Comparison of ENCODE assay signal across 10 mouse cellular contexts in genomic region chr4:152622022-152622777, GRCm38 (mm10).
DNase-seq lines count a peak whose midpoint lies in the region; ATAC-seq and TF ChIP-seq lines count a peak whose summit lies in the region.
"Had no signal": no experiment of that assay in that cellular context is flagged by ENCODE, and none has a peak within 500 bp of the region (broad histone marks: within the 10 kb centered on the region; RNA-seq: fewer than 3 reads in every experiment).

No protein-coding gene starts in this region.

- no peak overlapping the region for H3K4me3 ChIP-seq in forebrain, embryonic 11.5 days (ENCODE audit: low read depth, low read length)
- no peak overlapping the region for H3K4me3 ChIP-seq in hindbrain, postnatal 0 days (ENCODE audit: low read length)
- H3K4me3 ChIP-seq in neural tube, embryonic 14.5 days (ENCODE audit: low read depth, low read length), result no peak overlapping the region

- H3K4me1 ChIP-seq in forebrain, embryonic 11.5 days (replicated peaks; ENCODE audit: control insufficient read depth, insufficient read depth, low read length), result peaks cover 7% of the 10 kb centered on the region; the same call in 1 of the 2 replicates
- H3K4me1 ChIP-seq in hindbrain, postnatal 0 days (ENCODE audit: insufficient read depth, low read length), result peaks cover 14% of the 10 kb centered on the region
- H3K4me1 ChIP-seq in neural tube, embryonic 14.5 days (ENCODE audit: control insufficient read depth, insufficient read depth, low read length), result peaks cover 29% of the 10 kb centered on the region

- 64% methylated on average over 9 of the region's 9 CpGs for WGBS in forebrain, embryonic 11.5 days
- WGBS in hindbrain, postnatal 0 days, result 58% methylated on average over 9 of the region's 9 CpGs
- 68% methylated on average over 9 of the region's 9 CpGs for WGBS in neural tube, embryonic 14.5 days

- H3K27me3 ChIP-seq in forebrain, embryonic 11.5 days (ENCODE audit: control insufficient read depth, insufficient read depth, low read length), result no peaks in the 10 kb centered on the region
- no peaks in the 10 kb centered on the region for H3K27me3 ChIP-seq in hindbrain, postnatal 0 days (ENCODE audit: insufficient read depth, low read length)
- no peaks in the 10 kb centered on the region for H3K27me3 ChIP-seq in neural tube, embryonic 14.5 days (ENCODE audit: control insufficient read depth, insufficient read depth, low read length)

- no peaks in the 10 kb centered on the region for H3K36me3 ChIP-seq in forebrain, embryonic 11.5 days (ENCODE audit: control insufficient read depth, insufficient read depth, low read length)
- no peaks in the 10 kb centered on the region for H3K36me3 ChIP-seq in hindbrain, postnatal 0 days (ENCODE audit: insufficient read depth, low read length)
- H3K36me3 ChIP-seq in neural tube, embryonic 14.5 days (ENCODE audit: control insufficient read depth, insufficient read depth, low read length), result no peaks in the 10 kb centered on the region

- ATAC-seq in forebrain, embryonic 11.5 days (replicated peaks; ENCODE audit: low FRiP score), result no peak
- ATAC-seq in hindbrain, postnatal 0 days, result no peak
- ATAC-seq in neural tube, embryonic 14.5 days (ENCODE audit: low read depth), result no peak
- ATAC-seq: activated CD4-positive, CD25-positive, alpha-beta regulatory T cell, adult 4 months; liver, postnatal 0 days had no signal

- no peak for TF ChIP-seq POLR2A in brain, embryonic 14.5 days (IDR thresholded peaks at IDR 0.05; ENCODE audit: borderline replicate concordance, extremely low read depth, insufficient read depth, insufficient read length, poor library complexity, severe bottlenecking)

- TF ChIP-seq CTCF in brain, embryonic 14.5 days (IDR thresholded peaks at IDR 0.05; ENCODE audit: borderline replicate concordance, extremely low read depth, insufficient read depth, insufficient read length), result no peak
- TF ChIP-seq CTCF in hindbrain, postnatal 0 days (IDR thresholded peaks at IDR 0.05; ENCODE audit: low read depth), result peak; percentile 68

- 0 out of 2 replicates have a peak overlapping the region, but pooled peaks have one; percentile 6 for H3K27ac ChIP-seq in forebrain, embryonic 11.5 days (ENCODE audit: low read depth, low read length)
- peak overlapping the region; percentile 36; the same call in 1 of the 2 replicates for H3K27ac ChIP-seq in hindbrain, postnatal 0 days
- peak overlapping the region; percentile 39; the same call in 1 of the 2 replicates for H3K27ac ChIP-seq in neural tube, embryonic 14.5 days (ENCODE audit: low read depth, low read length)

- H3K9ac ChIP-seq in forebrain, embryonic 11.5 days (ENCODE audit: low read length), result no peak overlapping the region
- H3K9ac ChIP-seq in hindbrain, postnatal 0 days (replicated peaks; ENCODE audit: low read length), result 0 out of 2 replicates have a peak overlapping the region, but pooled peaks have one; percentile 9
- H3K9ac ChIP-seq in neural tube, embryonic 14.5 days (replicated peaks; ENCODE audit: low read depth, low read length), result no peak overlapping the region
- H3K9ac ChIP-seq: liver, postnatal 0 days had no signal

- no peak overlapping the region for H3K4me2 ChIP-seq in forebrain, embryonic 11.5 days (ENCODE audit: low read depth, low read length, severe bottlenecking)
- no peak overlapping the region for H3K4me2 ChIP-seq in hindbrain, postnatal 0 days (ENCODE audit: low read depth, low read length)
- H3K4me2 ChIP-seq in neural tube, embryonic 14.5 days (ENCODE audit: low read depth, low read length), result no peak overlapping the region

- DNase-seq in brain, embryonic 14.5 days (ENCODE audit: low read depth), result peak; percentile 80
- no peak for DNase-seq in forebrain, embryonic 11.5 days (ENCODE audit: low spot score)
- DNase-seq in hindbrain, postnatal 0 days (ENCODE audit: low spot score), result peak; percentile 79
- no peak for DNase-seq in kidney, postnatal 10 days
- DNase-seq in heart, adult 18-20 months, result no peak
- no peak for DNase-seq in cerebellum, adult 9-11 months
- no peak for DNase-seq in adrenal gland, postnatal 25 days
- DNase-seq: liver, postnatal 0 days had no signal

- H3K9me3 ChIP-seq in forebrain, embryonic 11.5 days (ENCODE audit: control insufficient read depth, low read length), result no peaks in the 10 kb centered on the region
- H3K9me3 ChIP-seq in hindbrain, postnatal 0 days (ENCODE audit: low read length), result no peaks in the 10 kb centered on the region
- no peaks in the 10 kb centered on the region for H3K9me3 ChIP-seq in neural tube, embryonic 14.5 days (ENCODE audit: control insufficient read depth, low read length)

Comparison
In these comparisons a context has a peak if more than half of its experiments do, and no peak if none do; other contexts are left out.
1. DNase-seq: peak in brain, embryonic 14.5 days (single experiment) and hindbrain, postnatal 0 days (single experiment); none in forebrain, embryonic 11.5 days (single experiment), kidney, postnatal 10 days (single experiment), heart, adult 18-20 months (0 of 2), cerebellum, adult 9-11 months (single experiment) and adrenal gland, postnatal 25 days (single experiment).
2. Peak in every context shown above with its lines, with median percentiles within 50 percentile points of each other: H3K27ac ChIP-seq.